Mouse (Mus musculus) telencephalon, adult 2 months (tissue): ENCODE measurements at regions not wholly inside any gene's neighbourhood (a gene's known extent, or its start where the extent isn't known, plus 50 kb on each side); places are given as distances from the start of the nearest gene placed in this dataset.

Experiments used
- DNase-seq: peaks from one replicate; pipeline ENCODE4 v3.0.0-alpha.2; 2011; ENCODE audit warnings: low read depth, low spot score

GRCm38 (mm10) chrX:109811824-109812223 lies 615.3 kb downstream of the Gm6377 start:
- no peak for DNase-seq

- DNase-seq = no peak
These were observed 645.5 kb downstream of the Gm6377 start for GRCm38 (mm10) chrX:109842020-109842419.

- no peak for DNase-seq
These were observed 648.6 kb downstream of the Gm6377 start for GRCm38 (mm10) chrX:109845094-109845648.

- no peak for DNase-seq
These were observed 689.0 kb downstream of the Gm6377 start for GRCm38 (mm10) chrX:109885572-109885971.

- DNase-seq = no peak
These were observed 703.5 kb downstream of the Gm6377 start for GRCm38 (mm10) chrX:109900077-109900476.

GRCm38 (mm10) chrX:109931130-109931529 lies 734.6 kb downstream of the Gm6377 start:
- no peak for DNase-seq

- DNase-seq = no peak
These were observed 758.0 kb downstream of the Gm6377 start for GRCm38 (mm10) chrX:109954533-109954932.

GRCm38 (mm10) chrX:109969863-109970262 lies 773.3 kb downstream of the Gm6377 start:
- no peak for DNase-seq

- DNase-seq = peak; percentile 8
These were observed 808.7 kb downstream of the Gm6377 start for GRCm38 (mm10) chrX:110005221-110005620.
